ENCODE assay signal across 8 mouse cellular contexts in the genomic region with DNA sequence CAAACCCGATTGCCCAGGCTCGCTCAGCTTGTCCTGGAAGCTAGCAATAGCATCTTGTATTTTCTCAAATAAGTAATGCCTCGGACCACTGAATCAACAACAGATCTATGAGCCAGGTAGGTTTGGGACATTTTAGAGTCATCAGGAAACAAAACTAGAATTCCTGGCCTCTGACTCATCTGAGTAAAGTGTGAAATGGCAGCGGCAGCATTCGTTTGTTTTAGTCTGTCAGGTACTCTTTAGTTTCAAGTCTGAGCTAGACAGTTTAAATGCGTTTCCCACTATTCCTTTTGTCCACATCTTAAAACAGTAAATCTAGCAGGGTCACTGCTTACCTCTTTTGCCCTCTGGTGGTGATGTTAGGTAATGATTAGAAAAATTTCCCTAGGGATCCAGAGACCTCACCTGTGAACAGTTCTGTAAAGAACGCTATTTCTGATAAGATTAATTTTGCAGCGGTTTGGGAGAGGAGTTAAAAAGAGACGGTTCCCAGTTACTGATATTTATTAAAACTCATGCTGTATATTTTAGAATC. TPM values are rescaled to one million over a fixed set of nuclear protein-coding genes. Genes with fewer than 3 reads are reported as not detected.
DNase-seq lines count a peak whose midpoint lies in the region; ATAC-seq and TF ChIP-seq lines count a peak whose summit lies in the region.

No protein-coding gene starts in this region.

- H3K4me2 ChIP-seq in forebrain, embryonic 12.5 days = peak overlapping the region; percentile 64
- H3K4me2 ChIP-seq in kidney, embryonic 14.5 days (replicated peaks; ENCODE audit: low read depth, low read length) = peak overlapping the region; percentile 89

- H3K4me1 ChIP-seq in heart, adult 2 months (ENCODE audit: control insufficient read depth, insufficient read depth, low read length) = peaks cover 7% of the 10 kb centered on the region
- peaks cover 28% of the 10 kb centered on the region for H3K4me1 ChIP-seq in forebrain, embryonic 12.5 days
- H3K4me1 ChIP-seq in kidney, embryonic 14.5 days (ENCODE audit: control insufficient read depth, insufficient read depth, low read length) = 0 out of 2 replicates have a peak, but pooled peaks cover 12% of the 10 kb centered on the region

- TF ChIP-seq POLR2A in heart, adult 2 months (IDR thresholded peaks at IDR 0.05; ENCODE audit: insufficient read depth, low read depth, low read length) = no peak

- intact Hi-C loops in heart, adult 2 months (cut with DNase I) = loop anchor here (2.0 to 5.0 kb wide), 3 partner anchors 72 to 253 kb away; no protein-coding TSS in a partner anchor

- H3K36me3 ChIP-seq in heart, adult 2 months (ENCODE audit: control insufficient read depth, insufficient read depth, low read length) = peaks cover 11% of the 10 kb centered on the region
- H3K36me3 ChIP-seq in forebrain, embryonic 12.5 days (replicated peaks) = peaks cover 26% of the 10 kb centered on the region
- peaks cover 31% of the 10 kb centered on the region for H3K36me3 ChIP-seq in kidney, embryonic 14.5 days (ENCODE audit: control insufficient read depth, insufficient read depth, low read length)
- H3K36me3 ChIP-seq in macrophage (ENCODE audit: inconsistent target) = peaks cover 27% of the 10 kb centered on the region

- TF ChIP-seq EP300 in heart, adult 2 months (IDR thresholded peaks at IDR 0.05; ENCODE audit: insufficient read depth, low read depth, low read length) = no peak

- peaks cover 2% of the 10 kb centered on the region for H3K79me2 ChIP-seq in heart, adult 2 months (replicated peaks; ENCODE audit: control insufficient read depth, insufficient read depth, low read length)
- H3K79me2 ChIP-seq in macrophage (ENCODE audit: inconsistent target) = peaks cover 62% of the 10 kb centered on the region

- no peaks in the 10 kb centered on the region for H3K27me3 ChIP-seq in heart, adult 2 months (ENCODE audit: control insufficient read depth, insufficient read depth, low read length)
- H3K27me3 ChIP-seq in forebrain, embryonic 12.5 days = no peaks in the 10 kb centered on the region
- no peaks in the 10 kb centered on the region for H3K27me3 ChIP-seq in kidney, embryonic 14.5 days (ENCODE audit: control insufficient read depth, insufficient read depth, low read length)

- TF ChIP-seq CTCF in heart, adult 2 months (IDR thresholded peaks at IDR 0.05) = peak; percentile 94; the same call in 1 of the 2 replicates

- H3K27ac ChIP-seq in heart, adult 2 months = no peak overlapping the region
- no peak overlapping the region for H3K27ac ChIP-seq in forebrain, embryonic 12.5 days
- no peak overlapping the region; the same call in 1 of the 2 replicates for H3K27ac ChIP-seq in kidney, embryonic 14.5 days (ENCODE audit: low read depth, low read length)
- H3K27ac ChIP-seq in macrophage = peak overlapping the region; percentile 61

- H3K4me3 ChIP-seq in heart, adult 2 months = peak overlapping the region; percentile 91; the same call in 1 of the 2 replicates
- peak overlapping the region; percentile 91 for H3K4me3 ChIP-seq in forebrain, embryonic 12.5 days (replicated peaks)
- H3K4me3 ChIP-seq in kidney, embryonic 14.5 days (ENCODE audit: low read length) = peak overlapping the region; percentile 99
- H3K4me3 ChIP-seq in macrophage (ENCODE audit: inconsistent target) = peak overlapping the region; percentile 75

- no peak for DNase-seq in heart, adult 2 months
- DNase-seq in heart, postnatal 4 days = no peak
- peak; percentile 72 for DNase-seq in ZHBTc4 (ENCODE audit: low read depth, low spot score)
- peak; percentile 28 for DNase-seq in thymus, postnatal 14 days
- no peak for DNase-seq in adrenal gland, adult 2 months

- H3K9ac ChIP-seq in heart, adult 2 months (ENCODE audit: low read depth, low read length) = 0 out of 2 replicates have a peak overlapping the region, but pooled peaks have one; percentile 16
- peak overlapping the region; percentile 98 for H3K9ac ChIP-seq in forebrain, embryonic 12.5 days
- H3K9ac ChIP-seq in kidney, embryonic 14.5 days (ENCODE audit: low read depth, low read length) = peak overlapping the region; percentile 97; the same call in 1 of the 2 replicates

- no peak for ATAC-seq in forebrain, embryonic 12.5 days (ENCODE audit: low FRiP score)
- ATAC-seq in kidney, embryonic 14.5 days (ENCODE audit: low FRiP score, low TSS enrichment) = no peak

- no peaks in the 10 kb centered on the region for H3K9me3 ChIP-seq in forebrain, embryonic 12.5 days
- no peaks in the 10 kb centered on the region for H3K9me3 ChIP-seq in kidney, embryonic 14.5 days (ENCODE audit: control insufficient read depth, low read length)

- WGBS in heart, adult 2 months = 8% methylated on average over 9 of the region's 9 CpGs
- 20% methylated on average over 9 of the region's 9 CpGs for WGBS in forebrain, embryonic 12.5 days
- 12% methylated on average over 9 of the region's 9 CpGs for WGBS in kidney, embryonic 14.5 days
- 18% methylated on average over 9 of the region's 9 CpGs for WGBS in macrophage (ENCODE audit: missing documents)

RNA-seq across cellular contexts. Expression of a gene that starts 1.6 kb away (rescaled TPM):
- total RNA-seq in heart, adult 2 months (2021) = 10 to 100 TPM; 15.5 to 16.6 TPM
- 3.8 and 5.5 TPM in 2 replicates for polyA plus RNA-seq in heart, adult 2 months (2012; rRNA removed)
- 10 to 100 TPM; 27.7 to 27.8 TPM for total RNA-seq in heart, postnatal 4 days (2021)
- polyA plus RNA-seq in forebrain, embryonic 12.5 days (2016; fragmentation: Nextera tagmentation; extraction: Ambion mirVana) = 64.0 and 72.5 TPM in 2 replicates
- polyA plus RNA-seq in kidney, embryonic 14.5 days (2014; fragmentation: Nextera tagmentation; extraction: Ambion mirVana) = 23.8 and 50.8 TPM in 2 replicates
- 10 to 100 TPM; 11.9 to 35.7 (median 20.8) TPM for total RNA-seq in macrophage (2018; cell fraction: chromatin; rRNA removed)
- 10 to 100 TPM; 32.5 to 64.4 (median 49.7) TPM for total RNA-seq in macrophage (2018; cell fraction: cytosol; rRNA removed)
- total RNA-seq in macrophage (2018; cell fraction: nucleus; rRNA removed) = 10 to 100 TPM; 15.0 to 45.8 (median 31.4) TPM
- 36.1 to 79.2 TPM (median 38.4 TPM) in 3 replicates for polyA plus RNA-seq in macrophage (2018)
- total RNA-seq in adrenal gland, adult 2 months (2021) = 10 to 100 TPM; 31.8 to 44.1 TPM
- 6.0 and 6.6 TPM in 2 replicates for polyA plus RNA-seq in adrenal gland, adult 2 months (2012; rRNA removed)

RNA-seq across cellular contexts. Expression of a gene that starts 5.0 kb away (rescaled TPM):
- total RNA-seq in heart, adult 2 months (2021) = under 1 TPM; 0.11 to 0.13 TPM
- polyA plus RNA-seq in heart, adult 2 months (2012; rRNA removed) = 0.16 and 0.29 TPM in 2 replicates
- under 1 TPM; 0.19 to 0.34 TPM for total RNA-seq in heart, postnatal 4 days (2021)
- 0.85 and 1.2 TPM in 2 replicates for polyA plus RNA-seq in forebrain, embryonic 12.5 days (2016; fragmentation: Nextera tagmentation; extraction: Ambion mirVana)
- 0.60 and 0.74 TPM in 2 replicates for polyA plus RNA-seq in kidney, embryonic 14.5 days (2014; fragmentation: Nextera tagmentation; extraction: Ambion mirVana)
- total RNA-seq in macrophage (2018; cell fraction: chromatin; rRNA removed) = 1 to 10 TPM in 17 of 26 experiments, under 1 TPM in 9; 0.13 to 4.5 (median 1.5) TPM
- total RNA-seq in macrophage (2018; cell fraction: cytosol; rRNA removed) = under 1 TPM in 25 of 26 experiments, not detected in 1; 0.03 to 0.29 (median 0.09) TPM
- total RNA-seq in macrophage (2018; cell fraction: nucleus; rRNA removed) = 1 to 10 TPM in 16 of 26 experiments, under 1 TPM in 10; 0.23 to 3.9 (median 1.4) TPM
- polyA plus RNA-seq in macrophage (2018) = 0.15 to 0.34 TPM (median 0.26 TPM) in 3 replicates
- total RNA-seq in adrenal gland, adult 2 months (2021) = under 1 TPM; 0.14 to 0.17 TPM
- 0.10 and 0.15 TPM in 2 replicates for polyA plus RNA-seq in adrenal gland, adult 2 months (2012; rRNA removed)

Comparison
In these comparisons a context has a peak if more than half of its experiments do, and no peak if none do; other contexts are left out.
1. DNase-seq: peak in ZHBTc4 (single experiment) and thymus, postnatal 14 days (single experiment); none in heart, adult 2 months (0 of 2), heart, postnatal 4 days (single experiment) and adrenal gland, adult 2 months (single experiment).
2. H3K9ac ChIP-seq: peak in every context shown above with its lines; median percentile 98 in forebrain, embryonic 12.5 days; 97 in kidney, embryonic 14.5 days; 16 in heart, adult 2 months.
3. Peak in every context shown above with its lines, with median percentiles within 50 percentile points of each other: H3K4me3 ChIP-seq.